Mouse (Mus musculus): Measurements from ENCODE around the gene Stk24.

- TF ChIP-seq CTCF (IDR thresholded peaks at IDR 0.05; ENCODE audit: control insufficient read depth, insufficient read depth, insufficient replicate concordance, low read depth, low read length) (no peak), POLR2A (IDR thresholded peaks at IDR 0.05; ENCODE audit: control insufficient read depth, low read depth, low read length) (no peak)
Observed at GRCm38 (mm10) chr14:121365991-121366728, 13.7 kb downstream of the Stk24 start.

Data from testis, adult 2 months (tissue).